Mouse (Mus musculus) A20 (cell line): ENCODE results near the gene Acan.

Experiments
- DNase-seq: peaks from one replicate; pipeline ENCODE4 v3.0.0-alpha.2; 2011; ENCODE audit warnings: low read depth, low spot score

The Acan gene

GRCm38 (mm10) chr7:79139328-79139824 lies 86.1 kb downstream of the Acan start:
- DNase-seq = no peak

GRCm38 (mm10) chr7:79139891-79140591 lies 86.8 kb downstream of the Acan start:
- DNase-seq = no peak

- peak; percentile 60 for DNase-seq
These were observed 87.6 kb downstream of the Acan start for GRCm38 (mm10) chr7:79140897-79141296.

GRCm38 (mm10) chr7:79147011-79147837 lies 93.9 kb downstream of the Acan start:
- no peak for DNase-seq

- no peak for DNase-seq
These were observed 94.8 kb downstream of the Acan start for GRCm38 (mm10) chr7:79147931-79148653.

- peak; percentile 92 for DNase-seq
These were observed 95.5 kb downstream of the Acan start, which contains the start of gene Mfge8 for GRCm38 (mm10) chr7:79148711-79149266. TSS of gene Mfge8 (minus strand) at chr7:79149060.

- no peak for DNase-seq
These were observed 96.2 kb downstream of the Acan start for GRCm38 (mm10) chr7:79149522-79149921.

GRCm38 (mm10) chr7:79159406-79159805 lies 106.1 kb downstream of the Acan start:
- DNase-seq = no peak
